Mouse (Mus musculus) G1E (cell line): ENCODE data around the gene Olfr655. TPM values are rescaled to one million over a fixed set of nuclear protein-coding genes. Genes with fewer than 3 reads are reported as not detected.

Experiments
- ATAC-seq: 2 replicates; pipeline ENCODE4 v1.8.0; 2016; ENCODE audit warnings: mild to moderate bottlenecking; ENCODE audit not compliant: insufficient number of reproducible peaks, poor library complexity, low FRiP score, severe bottlenecking; ENCODE audit errors: extremely low read depth
- DNase-seq: peaks from one replicate; pipeline ENCODE4 v3.0.0; 2012; ENCODE audit warnings: low spot score
- H3K27me3 ChIP-seq: 2 replicates; pipeline ENCODE4 v1.6.1; 2012; ENCODE audit warnings: mild to moderate bottlenecking, low read length, inconsistent platforms; ENCODE audit not compliant: insufficient read depth
- H3K36me3 ChIP-seq: replicated peaks from 2 replicates; pipeline ENCODE3; 2012; ENCODE audit warnings: mild to moderate bottlenecking, inconsistent platforms
- H3K4me1 ChIP-seq: 2 replicates; pipeline ENCODE4 v1.6.1; 2012; ENCODE audit warnings: low read depth, low read length, inconsistent platforms, mixed read lengths; ENCODE audit not compliant: insufficient read depth
- H3K4me3 ChIP-seq: 2 replicates; pipeline ENCODE4 v1.5.1; 2012; ENCODE audit warnings: low read depth, mild to moderate bottlenecking, inconsistent platforms, low read length, moderate library complexity, mixed read lengths
- H3K9me3 ChIP-seq: replicated peaks from 2 replicates; pipeline ENCODE4 v1.6.1; 2012; ENCODE audit warnings: inconsistent platforms
- CTCF ChIP-seq: IDR thresholded peaks from 2 replicates; pipeline ENCODE4 v1.5.1; 2012; ENCODE audit warnings: low read depth, low read length, inconsistent platforms, mixed read lengths
- GATA1 ChIP-seq: IDR thresholded peaks from 2 replicates; pipeline ENCODE4 v1.6.1; 2012; ENCODE audit warnings: borderline replicate concordance, low read length, inconsistent platforms, mixed read lengths
- GATA2 ChIP-seq: IDR thresholded peaks from 2 replicates; pipeline ENCODE4 v1.6.1; 2012; ENCODE audit warnings: low read depth, low read length, inconsistent platforms, borderline replicate concordance
- POLR2AphosphoS5 ChIP-seq: IDR thresholded peaks from 2 replicates; pipeline ENCODE4 v1.6.1; 2012; ENCODE audit warnings: low read depth, low read length, inconsistent platforms; ENCODE audit not compliant: insufficient replicate concordance
- TAL1 ChIP-seq: conservative IDR thresholded peaks from 2 replicates; pipeline ENCODE4 v1.6.1; 2012; ENCODE audit warnings: low read depth, low read length, inconsistent platforms, mixed read lengths
- polyA plus RNA-seq: library from polyadenylated mRNA; stranded (reverse); fragments of >175 nt; gene quantifications from 2 replicates; pipeline ENCODE4 v1.2.3, GENCODE M21; 2012
- total RNA-seq, 2 experiments: library from RNA; stranded (forward) in 1 of 2; stranded (reverse) in 1 of 2; fragments of 200-1000 nt in 1 of 2; fragments of >200 nt in 1 of 2; fragmentation: Nextera tagmentation in 1 of 2; gene quantifications; 2 replicates each; pipeline ENCODE4 v1.2.3; 2014 to 2017

Olfr655 gene
- total RNA-seq (2014; fragmentation: Nextera tagmentation): not detected in 2 replicates
- 0.33 and 0.46 TPM in 2 replicates for total RNA-seq (2017)
- not detected in 2 replicates for polyA plus RNA-seq

- DNase-seq: no peak
- no peaks in the 10 kb centered on the region for H3K27me3 ChIP-seq
- no peak within 1 kb of the TSS for H3K4me3 ChIP-seq
- H3K4me1 ChIP-seq: no peaks in the 10 kb centered on the region
- no peak for ATAC-seq
- no peak for TF ChIP-seq GATA2
- TF ChIP-seq CTCF: no peak
- TF ChIP-seq TAL1: no peak
- no peak for TF ChIP-seq POLR2AphosphoS5
- no peak for TF ChIP-seq GATA1
- H3K36me3 ChIP-seq: no peaks in the 10 kb centered on the region
- no peaks in the 10 kb centered on the region for H3K9me3 ChIP-seq
Observed at GRCm38 (mm10) chr7:104601679-104602078, at the start of gene Olfr655. TSS of gene Olfr655 (minus strand) at chr7:104601779.

GRCm38 (mm10) chr7:104646841-104647482 lies 45.4 kb upstream of the Olfr655 start, which contains the start of gene Olfr658:
TSS of gene Olfr658 (minus strand) at chr7:104647305.
- DNase-seq (no peak), ATAC-seq (no peak)
- H3K4me3 ChIP-seq: no peak within 1 kb of the TSS
- no peaks in the 10 kb centered on the region for H3K36me3 ChIP-seq
- no peaks in the 10 kb centered on the region; the same call in 1 of the 2 replicates for H3K27me3 ChIP-seq
- no peak for TF ChIP-seq TAL1
- no peak for TF ChIP-seq POLR2AphosphoS5
- TF ChIP-seq GATA1: no peak
- no peak for TF ChIP-seq GATA2
- H3K4me1 ChIP-seq: no peaks in the 10 kb centered on the region
- 0 out of 2 replicates have a peak, but pooled peaks cover 3% of the 10 kb centered on the region for H3K9me3 ChIP-seq

- Histone ChIP-seq H3K36me3 (no peaks in the 10 kb centered on the region), H3K4me1 (no peaks in the 10 kb centered on the region), H3K27me3 (no peaks in the 10 kb centered on the region), H3K4me3 (no peak within 1 kb of the TSS), H3K9me3 (no peaks in the 10 kb centered on the region)
- TF ChIP-seq POLR2AphosphoS5: no peak
- no peak for DNase-seq
- no peak for ATAC-seq
Observed at GRCm38 (mm10) chr7:104624494-104624893, 22.9 kb upstream of the Olfr655 start, which contains the start of gene Olfr657. TSS of gene Olfr657 (plus strand) at chr7:104624794.

- Histone ChIP-seq H3K36me3 (no peaks in the 10 kb centered on the region), H3K4me3 (no peak within 1 kb of the TSS), H3K9me3 (no peaks in the 10 kb centered on the region), H3K27me3 (no peaks in the 10 kb centered on the region), H3K4me1 (no peaks in the 10 kb centered on the region)
- TF ChIP-seq POLR2AphosphoS5 (no peak), GATA2 (no peak), CTCF (no peak), GATA1 (no peak), TAL1 (no peak)
- no peak for ATAC-seq
- DNase-seq: no peak
Observed at GRCm38 (mm10) chr7:104613655-104614054, 12.1 kb upstream of the Olfr655 start, which contains the start of gene Olfr656. TSS of gene Olfr656 (plus strand) at chr7:104613955.

- no peaks in the 10 kb centered on the region for H3K36me3 ChIP-seq
- H3K9me3 ChIP-seq: no peaks in the 10 kb centered on the region
- DNase-seq (no peak), ATAC-seq (no peak)
- no peaks in the 10 kb centered on the region for H3K27me3 ChIP-seq
- no peak overlapping the region for H3K4me3 ChIP-seq
- H3K4me1 ChIP-seq: no peaks in the 10 kb centered on the region
- TF ChIP-seq GATA1 (no peak), TAL1 (no peak), CTCF (no peak), POLR2AphosphoS5 (no peak), GATA2 (no peak)
Observed at GRCm38 (mm10) chr7:104604727-104605126, 3.1 kb upstream of the Olfr655 start.

GRCm38 (mm10) chr7:104603173-104603572 lies 1.6 kb upstream of the Olfr655 start:
- TF ChIP-seq CTCF (peak; percentile 70), TAL1 (no peak)
- DNase-seq (no peak), ATAC-seq (peak; percentile 57; the same call in 1 of the 2 replicates)
- no peak overlapping the region for H3K4me3 ChIP-seq
- no peaks in the 10 kb centered on the region for H3K4me1 ChIP-seq
- no peaks in the 10 kb centered on the region for H3K27me3 ChIP-seq
- H3K9me3 ChIP-seq: no peaks in the 10 kb centered on the region
- no peaks in the 10 kb centered on the region for H3K36me3 ChIP-seq
